Mouse (Mus musculus) cerebellum, adult 2 months (tissue): Measurements from ENCODE around the gene Gm11937.

ENCODE experiments used
- CTCF ChIP-seq: fragments of 200-500 bp; IDR thresholded peaks from 2 replicates; pipeline ENCODE4 v1.5.1; 2011; ENCODE audit warnings: low read depth, mild to moderate bottlenecking, control low read depth, low read length, moderate library complexity, borderline replicate concordance; ENCODE audit not compliant: insufficient read depth
- POLR2A ChIP-seq: fragments of 200-500 bp; IDR thresholded peaks from 2 replicates; pipeline ENCODE4 v1.6.1; 2011; ENCODE audit warnings: low read length, control low read depth, borderline replicate concordance; ENCODE audit not compliant: insufficient read depth

GRCm38 (mm10) chr11:99562580-99562979 lies 47.4 kb downstream of the Gm11937 start:
- TF ChIP-seq CTCF (no peak), POLR2A (no peak)
